Mouse (Mus musculus) forebrain, postnatal 0 days (tissue): ENCODE measurements around the gene Mapk1ip1l. TPM values are rescaled to one million over a fixed set of nuclear protein-coding genes. Genes with fewer than 3 reads are reported as not detected.
"Not testable (repeated sequence)": the region's sequence is repeated elsewhere in the genome, so short reads cannot be mapped to it uniquely, and the experiment has no call there.

ENCODE experiments used
- ATAC-seq: fragments of 200-750 bp; cut with Nextera tagmentation; 2 replicates; pipeline ENCODE4 v1.8.0; 2017; ENCODE audit warnings: mild to moderate bottlenecking, moderate library complexity
- DNase-seq: peaks from one replicate; pipeline ENCODE4 v3.0.0-alpha.2; 2015
- H3K27ac ChIP-seq: fragments of 300-500 bp; sonication (generic); 2 replicates; pipeline ENCODE4 v1.5.1; 2014; ENCODE audit warnings: low read depth, mild to moderate bottlenecking, antibody characterized with exemption, low read length, moderate library complexity, mixed read lengths
- H3K27me3 ChIP-seq: fragments of 300-500 bp; sonication (generic); 2 replicates; pipeline ENCODE4 v1.6.1; 2014; ENCODE audit warnings: mild to moderate bottlenecking, low read length, mixed read lengths; ENCODE audit not compliant: insufficient read depth
- H3K36me3 ChIP-seq: fragments of 300-500 bp; sonication (generic); 2 replicates; pipeline ENCODE4 v1.6.1; 2014; ENCODE audit warnings: mild to moderate bottlenecking, moderate library complexity; ENCODE audit not compliant: insufficient read depth
- H3K4me1 ChIP-seq: fragments of 300-500 bp; sonication (generic); 2 replicates; pipeline ENCODE4 v1.6.1; 2014; ENCODE audit warnings: antibody characterized with exemption; ENCODE audit not compliant: insufficient read depth
- H3K4me2 ChIP-seq: fragments of 300-500 bp; sonication (generic); 2 replicates; pipeline ENCODE4 v1.6.1; 2014; ENCODE audit warnings: low read depth, mild to moderate bottlenecking, moderate library complexity
- H3K4me3 ChIP-seq: fragments of 300-500 bp; sonication (generic); 2 replicates; pipeline ENCODE4 v1.5.1; 2014; ENCODE audit warnings: low read depth, low read length, mixed read lengths
- H3K9ac ChIP-seq: fragments of 300-500 bp; sonication (generic); 2 replicates; pipeline ENCODE4 v1.6.1; 2014; ENCODE audit warnings: mild to moderate bottlenecking
- H3K9me3 ChIP-seq: fragments of 300-500 bp; sonication (generic); 2 replicates; pipeline ENCODE4 v1.6.1; 2016; ENCODE audit warnings: low read length
- CTCF ChIP-seq: sonication (generic); IDR thresholded peaks from 2 replicates; pipeline ENCODE4 v1.5.1; 2016; ENCODE audit warnings: antibody characterized with exemption, control low read depth, low read depth
- WGBS: fragments of 180-500 bp; shearing (Covaris S2); extraction: QIAGEN DNeasy Blood & Tissue Kit; methylation state at CpG from one replicate; pipeline ENCODE4 v1.1.7; 2014; 5-methylcytosine and 5-hydroxymethylcytosine counted together
- polyA plus RNA-seq: library from polyadenylated mRNA; unstranded; fragments of >200 nt; fragmentation: Nextera tagmentation; extraction: Ambion mirVana; gene quantifications from 2 replicates; pipeline ENCODE4 v1.2.1, GENCODE M21; 2015
- total RNA-seq: library from RNA; depleted of rRNA; stranded (reverse); fragments of >200 nt; gene quantifications from 2 replicates; pipeline ENCODE4 v1.2.3, GENCODE M21; 2014

Mapk1ip1l gene
- total and polyA plus RNA-seq, 2 experiments from 2014 or later: 36.7 to 60.4 TPM

DNA sequence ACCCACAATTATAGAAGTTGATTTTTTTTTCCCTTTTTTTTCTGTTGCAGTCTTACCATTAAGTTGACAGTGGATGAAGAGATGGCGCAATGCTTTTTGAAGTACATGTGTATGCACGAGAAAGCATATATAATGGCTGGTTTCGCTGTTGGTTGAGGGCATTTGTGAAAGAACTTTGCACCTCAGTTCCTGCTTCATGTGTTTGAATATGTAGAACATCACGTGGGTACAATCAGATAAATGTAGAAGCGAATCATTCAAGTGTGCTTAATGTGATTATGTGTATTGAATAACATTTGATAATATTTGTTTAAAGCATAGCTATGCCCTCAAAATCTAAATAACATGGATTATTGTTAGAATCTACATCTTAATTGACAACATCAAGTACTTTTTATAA is 21.3 kb downstream of the Mapk1ip1l start:
- H3K27me3 ChIP-seq: no peaks in the 10 kb centered on the region
- H3K4me3 ChIP-seq: no peak overlapping the region
- no peak overlapping the region for H3K9ac ChIP-seq
- WGBS: 88% methylated on average over 5 of the region's 5 CpGs
- no peak overlapping the region for H3K27ac ChIP-seq
- H3K4me2 ChIP-seq: no peak overlapping the region
- no peak for TF ChIP-seq CTCF
- H3K36me3 ChIP-seq: peaks cover 18% of the 10 kb centered on the region
- ATAC-seq: no peak
- no peaks in the 10 kb centered on the region for H3K9me3 ChIP-seq
- no peaks in the 10 kb centered on the region for H3K4me1 ChIP-seq
- no peak for DNase-seq

DNA sequence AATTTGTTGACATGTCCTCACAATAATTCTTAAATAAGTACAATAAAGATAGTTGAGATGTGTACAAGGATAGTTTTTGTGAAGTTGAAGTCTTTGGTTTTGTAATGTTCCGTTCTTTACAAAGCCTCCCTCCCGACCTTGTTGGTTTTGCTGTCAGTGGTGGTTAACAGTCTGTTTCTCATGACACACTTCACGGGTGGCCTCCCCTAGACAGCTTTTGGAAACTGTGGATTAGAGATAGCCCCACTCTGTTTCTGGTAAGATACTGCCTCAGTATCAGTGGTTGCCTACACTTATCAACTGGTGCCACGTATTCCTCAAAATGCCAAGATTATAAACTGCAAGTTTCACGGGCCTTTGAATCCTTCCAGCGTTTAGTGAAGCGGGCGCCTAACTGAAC is 23.5 kb downstream of the Mapk1ip1l start:
- not testable (repeated sequence) for H3K27ac ChIP-seq, H3K9ac ChIP-seq, H3K27me3 ChIP-seq, H3K4me1 ChIP-seq, ATAC-seq, H3K4me3 ChIP-seq, H3K4me2 ChIP-seq, DNase-seq, H3K9me3 ChIP-seq
- whole genome bisulfite sequencing: 94% methylated on average over 5 of the region's 8 CpGs
- peaks cover 19% of the 10 kb centered on the region for H3K36me3 ChIP-seq

DNA sequence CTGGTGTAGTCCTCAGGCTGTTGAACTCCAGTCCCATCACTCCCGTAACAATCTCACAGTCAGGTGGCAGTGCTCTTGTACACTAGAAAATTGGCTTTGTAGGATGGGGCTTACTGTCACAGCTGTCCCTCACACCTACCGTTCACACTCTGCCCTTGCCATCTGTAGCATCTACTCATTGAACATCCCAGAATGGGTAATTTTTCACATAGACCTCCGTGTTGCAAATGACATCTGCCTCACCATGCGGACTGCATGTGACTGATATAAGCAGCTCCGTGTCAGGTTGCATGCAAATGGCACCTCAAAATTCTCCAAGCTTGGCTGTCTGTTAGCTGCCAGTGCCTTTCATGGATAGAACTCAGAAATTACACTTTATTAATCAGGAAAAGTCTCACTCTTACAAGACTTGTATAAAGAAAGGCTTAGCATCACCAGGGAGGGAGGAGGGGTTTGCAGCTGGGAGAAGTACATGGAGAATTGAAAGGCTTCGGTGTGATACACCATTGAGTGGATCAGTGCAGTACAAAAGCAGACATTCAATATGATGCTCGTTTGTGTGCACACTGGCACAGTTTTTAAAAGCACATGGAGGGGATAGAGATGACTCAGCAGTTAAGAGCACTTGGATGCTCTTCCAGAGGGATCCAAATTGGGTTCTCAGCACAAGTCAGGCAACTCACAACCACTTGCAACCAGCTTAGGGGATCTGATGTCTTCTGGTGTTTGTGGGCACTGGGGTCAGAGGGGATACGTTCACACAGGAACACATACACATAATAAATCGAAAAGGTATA is 28.1 kb downstream of the Mapk1ip1l start:
- H3K4me1 ChIP-seq: no peaks in the 10 kb centered on the region
- no peak overlapping the region for H3K27ac ChIP-seq
- H3K36me3 ChIP-seq: peaks cover 5% of the 10 kb centered on the region; the same call in 1 of the 2 replicates
- no peaks in the 10 kb centered on the region for H3K9me3 ChIP-seq
- 60% methylated on average over 9 of the region's 9 CpGs for WGBS
- TF ChIP-seq CTCF: no peak
- no peak overlapping the region for H3K4me3 ChIP-seq
- no peaks in the 10 kb centered on the region for H3K27me3 ChIP-seq
- ATAC-seq: peak; percentile 59
- H3K9ac ChIP-seq: no peak overlapping the region
- no peak overlapping the region for H3K4me2 ChIP-seq
- DNase-seq: peak; percentile 31

DNA sequence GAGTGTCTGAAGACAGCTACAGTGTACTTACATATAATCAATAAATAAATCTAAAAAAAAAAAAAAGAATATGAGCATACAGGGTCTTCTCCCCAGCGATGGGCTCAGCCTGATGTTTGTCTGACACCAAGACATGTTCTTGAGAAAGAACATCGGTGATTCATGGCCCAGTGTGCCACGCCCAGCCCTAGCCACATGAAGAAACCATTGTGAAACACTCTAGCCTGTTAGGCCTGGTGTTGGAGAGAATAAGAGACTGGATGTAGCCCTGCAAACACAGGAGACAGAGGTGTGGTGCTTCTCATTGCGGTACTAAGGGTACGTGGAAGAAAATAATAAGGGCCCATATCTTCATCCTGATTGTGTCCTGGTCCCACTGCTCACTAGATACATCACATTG is 29.3 kb downstream of the Mapk1ip1l start:
- no peak for ATAC-seq
- no peak overlapping the region for H3K4me2 ChIP-seq
- no peak for TF ChIP-seq CTCF
- H3K27ac ChIP-seq: no peak overlapping the region
- H3K4me1 ChIP-seq: no peaks in the 10 kb centered on the region
- no peaks in the 10 kb centered on the region for H3K27me3 ChIP-seq
- no peaks in the 10 kb centered on the region for H3K9me3 ChIP-seq
- H3K4me3 ChIP-seq: no peak overlapping the region
- WGBS: 95% methylated on average over 5 of the region's 5 CpGs
- no peak for DNase-seq
- H3K9ac ChIP-seq: no peak overlapping the region
- peaks cover 5% of the 10 kb centered on the region; the same call in 1 of the 2 replicates for H3K36me3 ChIP-seq

DNA sequence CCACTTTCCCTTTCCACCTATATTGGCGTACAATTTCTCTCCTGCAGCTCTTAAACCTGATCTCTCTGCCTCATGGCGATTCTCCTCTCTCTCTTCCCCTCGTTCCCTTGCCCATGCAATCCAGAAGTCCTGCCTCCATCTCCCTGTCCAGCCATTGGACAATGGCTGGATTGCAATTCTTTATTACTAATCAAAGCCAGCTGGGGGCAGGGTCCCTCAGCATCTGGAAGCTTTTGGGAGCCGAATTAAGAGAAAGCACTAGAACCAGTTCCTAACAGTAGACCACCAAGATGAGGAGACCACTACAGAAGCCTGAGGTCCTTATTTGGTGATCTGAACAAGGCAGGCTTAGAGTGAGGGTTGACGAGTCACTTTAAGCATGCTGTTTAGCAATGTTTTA is 33.9 kb downstream of the Mapk1ip1l start:
- Histone ChIP-seq H3K9ac (no peak overlapping the region), H3K4me2 (no peak overlapping the region), H3K4me3 (no peak overlapping the region), H3K27me3 (no peaks in the 10 kb centered on the region), H3K27ac (no peak overlapping the region), H3K4me1 (no peaks in the 10 kb centered on the region), H3K9me3 (no peaks in the 10 kb centered on the region), H3K36me3 (no peaks in the 10 kb centered on the region)
- TF ChIP-seq CTCF: no peak
- WGBS: 68% methylated on average over 5 of the region's 5 CpGs
- DNase-seq (no peak), ATAC-seq (no peak)

DNA sequence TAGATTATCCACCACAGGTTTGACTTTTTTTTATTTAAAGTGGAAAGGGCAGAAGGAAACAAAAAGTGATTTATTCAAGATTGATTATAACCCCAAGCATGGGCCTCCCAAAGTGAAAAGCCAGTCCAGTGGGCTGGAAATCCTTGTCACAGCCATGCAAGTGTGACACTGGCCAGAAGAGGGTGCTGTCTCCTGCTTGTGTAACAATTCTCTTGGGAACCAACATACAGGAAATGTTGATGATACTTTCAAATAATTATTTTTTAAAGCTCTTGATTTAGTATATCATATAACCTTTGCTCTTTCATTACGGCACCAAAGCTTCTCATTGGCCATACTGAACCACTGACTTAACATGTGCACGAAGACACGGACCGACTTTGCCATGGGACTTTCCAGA is 36.8 kb downstream of the Mapk1ip1l start:
- no peak for ATAC-seq
- no peak overlapping the region for H3K27ac ChIP-seq
- WGBS: 89% methylated on average over 4 of the region's 4 CpGs
- H3K4me1 ChIP-seq: no peaks in the 10 kb centered on the region
- TF ChIP-seq CTCF: peak; percentile 83
- no peaks in the 10 kb centered on the region for H3K9me3 ChIP-seq
- H3K4me3 ChIP-seq: no peak overlapping the region
- H3K27me3 ChIP-seq: no peaks in the 10 kb centered on the region
- no peak overlapping the region for H3K9ac ChIP-seq
- no peak overlapping the region for H3K4me2 ChIP-seq
- DNase-seq: peak; percentile 70
- H3K36me3 ChIP-seq: no peaks in the 10 kb centered on the region

DNA sequence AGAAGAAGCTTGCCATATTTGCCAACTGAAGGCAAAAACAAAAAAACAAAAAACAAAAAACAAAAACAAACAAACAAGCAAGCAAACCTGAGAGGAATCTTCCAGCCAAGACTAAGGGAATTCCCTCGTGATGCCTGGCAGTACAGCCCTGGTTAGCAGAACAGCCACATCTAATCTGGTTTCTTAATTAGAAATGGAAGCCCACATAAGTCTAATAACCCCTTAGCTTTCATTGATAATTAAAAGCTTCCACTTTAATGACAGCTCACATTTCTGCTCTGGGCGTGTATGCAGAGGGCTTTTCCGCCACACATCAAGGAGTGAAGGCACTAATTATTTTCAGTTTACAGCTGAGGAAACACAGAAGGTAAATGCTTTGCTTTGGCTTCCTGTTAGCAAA is 37.2 kb downstream of the Mapk1ip1l start:
- TF ChIP-seq CTCF: no peak
- DNase-seq: no peak
- Histone ChIP-seq H3K4me1 (no peaks in the 10 kb centered on the region), H3K4me2 (no peak overlapping the region), H3K36me3 (no peaks in the 10 kb centered on the region), H3K9me3 (no peaks in the 10 kb centered on the region), H3K27ac (no peak overlapping the region), H3K4me3 (no peak overlapping the region), H3K27me3 (no peaks in the 10 kb centered on the region), H3K9ac (no peak overlapping the region)
- no peak for ATAC-seq
- WGBS: 46% methylated on average over 3 of the region's 3 CpGs
